Mouse (Mus musculus): Measurements from ENCODE around the gene E2f1. TPM values are rescaled to one million over a fixed set of nuclear protein-coding genes. Genes with fewer than 3 reads are reported as not detected.

The E2f1 gene
- total and polyA plus RNA-seq, 3 experiments = 5.1 to 19.6 (median 5.3) TPM

DNA sequence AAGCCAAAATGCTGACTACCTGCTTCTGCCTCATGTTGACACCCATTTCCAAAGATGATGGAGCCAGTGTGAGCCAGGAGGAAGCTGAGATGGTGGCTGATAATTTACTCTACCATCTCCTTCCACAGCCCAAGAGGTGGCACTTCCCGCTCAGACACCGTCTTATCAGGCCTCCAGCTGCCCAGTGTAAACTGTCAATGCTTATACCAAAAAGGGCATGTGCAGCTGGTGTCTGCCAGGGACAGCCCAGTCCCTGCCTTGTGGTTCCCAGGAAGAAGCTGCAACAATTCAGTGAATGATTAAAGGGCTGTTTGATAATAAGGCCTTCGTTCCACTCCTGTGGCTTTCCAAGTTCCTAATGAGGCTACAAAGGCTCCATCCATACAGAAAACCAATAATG is 31.0 kb downstream of the E2f1 start:
- Histone ChIP-seq H3K27ac (ENCODE audit: insufficient read depth, low read depth) (no peak overlapping the region), H3K27me3 (replicated peaks) (no peaks in the 10 kb centered on the region), H3K79me2 (replicated peaks; ENCODE audit: control insufficient read depth, extremely low read depth, insufficient read depth, poor library complexity, severe bottlenecking) (no peaks in the 10 kb centered on the region), H3K4me3 (replicated peaks in 1 of 3; ENCODE audit: low read depth in 2 of 3, low read length in 2 of 3, poor library complexity in 1 of 3) (no peak overlapping the region), H3K9me3 (replicated peaks; ENCODE audit: low read length) (no peaks in the 10 kb centered on the region), H3K9ac (ENCODE audit: insufficient read depth, low read depth) (no peak overlapping the region), H3K4me1 (ENCODE audit: control insufficient read depth in 1 of 2, insufficient read depth in 2 of 2) (no peaks in the 10 kb centered on the region), H3K4me2 (ENCODE audit: insufficient read depth, low read depth, poor library complexity, severe bottlenecking) (no peak overlapping the region), H3K36me3 (replicated peaks in 1 of 2; ENCODE audit: control insufficient read depth in 1 of 2, insufficient read depth in 1 of 2, low read length in 1 of 2) (peaks cover 20 to 79% of the 10 kb centered on the region in 2 experiments)
- TF ChIP-seq POLR2A (IDR thresholded peaks at IDR 0.05; ENCODE audit: low read depth, low read length) (no peak), MAFK (IDR thresholded peaks at IDR 0.05; ENCODE audit: insufficient replicate concordance, low read length) (no peak), CTCF (conservative IDR thresholded peaks at IDR 0.05 in 1 of 2, IDR thresholded peaks at IDR 0.05 in 1 of 2; ENCODE audit: low read depth in 2 of 2, low read length in 2 of 2) (no peak), MAX (IDR thresholded peaks at IDR 0.05; ENCODE audit: low read length) (no peak), MYC (IDR thresholded peaks at IDR 0.05; ENCODE audit: low read depth, low read length) (no peak)
- in situ Hi-C loops (cut with MboI; ENCODE audit: low pct_ligation_motif_present, low pct_unique_long_range_greater_than_20kb, low sequenced_read_pairs) = no loop called here
- dilution Hi-C loops (cut with MboI; ENCODE audit: extremely low pct_ligation_motif_present, extremely low pct_unique_long_range_greater_than_20kb, low sequenced_read_pairs) = no loop called here
- DNase-seq (ENCODE audit: extremely low read depth) = no peak

DNA sequence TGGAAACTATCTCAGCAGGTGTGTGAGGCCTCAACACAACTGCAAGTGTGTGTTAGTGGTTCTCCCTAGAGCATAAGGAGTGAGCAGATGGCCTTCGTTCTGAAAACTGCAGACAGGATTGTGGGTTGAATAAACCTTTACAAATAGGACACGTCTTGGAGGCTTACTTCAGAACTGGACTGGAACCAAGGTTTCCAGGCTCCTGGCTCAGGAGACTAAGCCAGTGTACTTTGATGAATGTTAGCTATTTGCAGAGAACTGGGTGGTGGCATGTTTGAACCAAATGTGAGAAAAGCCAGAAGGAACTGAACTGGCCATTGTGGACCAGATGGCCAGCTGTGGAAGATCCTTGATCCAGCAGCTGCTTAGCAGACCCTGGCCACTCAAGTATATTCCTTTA is 31.4 kb downstream of the E2f1 start:
- no peak overlapping the region for H3K9ac ChIP-seq (ENCODE audit: insufficient read depth, low read depth)
- DNase-seq (ENCODE audit: extremely low read depth) = no peak
- dilution Hi-C loops (cut with MboI; ENCODE audit: extremely low pct_ligation_motif_present, extremely low pct_unique_long_range_greater_than_20kb, low sequenced_read_pairs) (no loop called here), in situ Hi-C loops (cut with MboI; ENCODE audit: low pct_ligation_motif_present, low pct_unique_long_range_greater_than_20kb, low sequenced_read_pairs) (no loop called here)
- no peaks in the 10 kb centered on the region for H3K79me2 ChIP-seq (replicated peaks; ENCODE audit: control insufficient read depth, extremely low read depth, insufficient read depth, poor library complexity, severe bottlenecking)
- H3K9me3 ChIP-seq (replicated peaks; ENCODE audit: low read length) = no peaks in the 10 kb centered on the region
- no peaks in the 10 kb centered on the region for H3K27me3 ChIP-seq (replicated peaks)
- H3K4me1 ChIP-seq (ENCODE audit: control insufficient read depth in 1 of 2, insufficient read depth in 2 of 2) = no peaks in the 10 kb centered on the region
- H3K27ac ChIP-seq (ENCODE audit: insufficient read depth, low read depth) = no peak overlapping the region
- TF ChIP-seq MYC (IDR thresholded peaks at IDR 0.05; ENCODE audit: low read depth, low read length) (no peak), POLR2A (IDR thresholded peaks at IDR 0.05; ENCODE audit: low read depth, low read length) (no peak), JUN (IDR thresholded peaks at IDR 0.05; ENCODE audit: insufficient read depth, low read depth, low read length) (no peak), ZMIZ1 (IDR thresholded peaks at IDR 0.05; ENCODE audit: low read depth, low read length) (no peak)
- H3K4me3 ChIP-seq (replicated peaks in 1 of 3; ENCODE audit: low read depth in 2 of 3, low read length in 2 of 3, poor library complexity in 1 of 3) = no peak overlapping the region
- no peak overlapping the region for H3K4me2 ChIP-seq (ENCODE audit: insufficient read depth, low read depth, poor library complexity, severe bottlenecking)
- peaks cover 22 to 77% of the 10 kb centered on the region in 2 experiments for H3K36me3 ChIP-seq (replicated peaks in 1 of 2; ENCODE audit: control insufficient read depth in 1 of 2, insufficient read depth in 1 of 2, low read length in 1 of 2)

DNA sequence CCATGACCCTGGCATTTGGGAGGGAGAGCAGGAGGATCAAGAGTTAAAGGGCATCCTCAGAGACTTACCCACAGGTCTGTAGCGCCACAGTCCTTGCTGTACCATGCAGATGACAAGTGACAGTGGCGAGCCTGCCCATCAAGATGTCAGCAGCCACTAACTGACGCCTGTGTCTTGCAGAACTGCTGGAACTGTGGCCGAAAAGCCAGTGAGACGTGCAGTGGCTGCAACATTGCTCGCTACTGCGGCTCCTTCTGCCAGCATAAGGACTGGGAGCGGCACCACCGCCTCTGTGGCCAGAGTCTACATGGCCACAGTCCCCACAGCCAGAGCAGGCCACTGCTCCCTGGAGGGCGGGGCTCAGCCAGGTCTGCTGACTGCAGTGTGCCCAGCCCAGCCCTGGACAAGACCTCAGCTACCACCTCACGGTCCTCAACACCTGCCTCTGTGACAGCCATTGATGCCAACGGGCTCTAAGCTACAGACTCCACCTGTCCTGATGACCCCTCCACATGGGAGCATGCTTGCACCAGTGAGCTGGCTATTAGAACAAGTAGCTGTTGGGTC is 34.9 kb downstream of the E2f1 start:
- no peak for TF ChIP-seq POLR2A (IDR thresholded peaks at IDR 0.05; ENCODE audit: low read depth, low read length)
- no peak for TF ChIP-seq ZMIZ1 (IDR thresholded peaks at IDR 0.05; ENCODE audit: low read depth, low read length)
- no peak for TF ChIP-seq KAT2A (IDR thresholded peaks at IDR 0.05; ENCODE audit: insufficient replicate concordance, low read length)
- TF ChIP-seq PAX5 (IDR thresholded peaks at IDR 0.05; ENCODE audit: low read length) = no peak
- no peak for TF ChIP-seq RCOR1 (conservative IDR thresholded peaks at IDR 0.05; ENCODE audit: low read depth, low read length)
- TF ChIP-seq POLR2AphosphoS2 (IDR thresholded peaks at IDR 0.05; ENCODE audit: low read depth, low read length) = no peak
- TF ChIP-seq NELFE (IDR thresholded peaks at IDR 0.05; ENCODE audit: low read depth, low read length) = no peak
- TF ChIP-seq MAZ (IDR thresholded peaks at IDR 0.05; ENCODE audit: low read depth, low read length) = no peak
- TF ChIP-seq CHD1 (IDR thresholded peaks at IDR 0.05; ENCODE audit: low read depth, low read length) = no peak
- no peak for TF ChIP-seq MAX (IDR thresholded peaks at IDR 0.05; ENCODE audit: low read length)
- TF ChIP-seq UBTF (IDR thresholded peaks at IDR 0.05; ENCODE audit: low read depth, low read length) = no peak
- TF ChIP-seq ZNF384 (IDR thresholded peaks at IDR 0.05; ENCODE audit: low read depth, low read length) = no peak
- TF ChIP-seq IRF4 (IDR thresholded peaks at IDR 0.05; ENCODE audit: low read depth, low read length) = no peak
- Histone ChIP-seq H3K9me3 (replicated peaks; ENCODE audit: low read length) (no peaks in the 10 kb centered on the region), H3K4me3 (replicated peaks in 1 of 3; ENCODE audit: low read depth in 2 of 3, low read length in 2 of 3, poor library complexity in 1 of 3) (no peak overlapping the region), H3K27me3 (replicated peaks) (no peaks in the 10 kb centered on the region), H3K4me1 (ENCODE audit: control insufficient read depth in 1 of 2, insufficient read depth in 2 of 2) (no peaks in the 10 kb centered on the region), H3K36me3 (replicated peaks in 1 of 2; ENCODE audit: control insufficient read depth in 1 of 2, insufficient read depth in 1 of 2, low read length in 1 of 2) (peaks cover 38 to 84% of the 10 kb centered on the region in 2 experiments), H3K9ac (ENCODE audit: insufficient read depth, low read depth) (no peak overlapping the region), H3K79me2 (replicated peaks; ENCODE audit: control insufficient read depth, extremely low read depth, insufficient read depth, poor library complexity, severe bottlenecking) (no peaks in the 10 kb centered on the region), H3K27ac (ENCODE audit: insufficient read depth, low read depth) (no peak overlapping the region), H3K4me2 (ENCODE audit: insufficient read depth, low read depth, poor library complexity, severe bottlenecking) (no peak overlapping the region)
- dilution Hi-C loops (cut with MboI; ENCODE audit: extremely low pct_ligation_motif_present, extremely low pct_unique_long_range_greater_than_20kb, low sequenced_read_pairs) (no loop called here), in situ Hi-C loops (cut with MboI; ENCODE audit: low pct_ligation_motif_present, low pct_unique_long_range_greater_than_20kb, low sequenced_read_pairs) (no loop called here)
- DNase-seq (ENCODE audit: extremely low read depth) = no peak

All from CH12.LX (cell line).